Comparison of ENCODE assay signal across 15 mouse cellular contexts in the genomic region with DNA sequence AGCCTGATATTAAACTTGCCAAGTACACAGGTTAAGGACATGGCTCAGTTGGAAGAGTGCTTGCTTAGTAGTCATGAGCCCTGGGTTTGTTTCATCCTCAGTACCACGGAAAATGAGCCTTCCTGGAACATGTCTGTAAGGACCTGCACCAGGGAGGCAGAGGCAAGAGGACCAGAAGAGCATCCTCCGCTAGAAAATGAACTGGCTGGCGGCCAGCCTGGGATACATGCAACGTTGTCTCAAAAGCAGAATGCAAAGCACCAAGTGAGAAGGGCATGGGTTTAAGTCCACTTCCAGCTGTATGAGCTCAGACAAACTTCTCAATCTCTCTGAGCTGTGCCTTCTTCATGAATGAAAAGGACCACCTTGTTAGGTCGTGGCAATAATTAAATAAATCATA. TPM values are rescaled to one million over a fixed set of nuclear protein-coding genes. Genes with fewer than 3 reads are reported as not detected.
A peak's percentile ranks its signal among the peaks of the same experiment; 100 is the strongest.
DNase-seq lines count a peak whose midpoint lies in the region; ATAC-seq and TF ChIP-seq lines count a peak whose summit lies in the region.
"Had no signal": no experiment of that assay in that cellular context is flagged by ENCODE, and none has a peak within 500 bp of the region (broad histone marks: within the 10 kb centered on the region; RNA-seq: fewer than 3 reads in every experiment).

No protein-coding gene starts in this region.

- no peaks in the 10 kb centered on the region for H3K9me3 ChIP-seq in lung, embryonic 14.5 days (ENCODE audit: low read depth, low read length)
- H3K9me3 ChIP-seq: forebrain, embryonic 12.5 days; heart, embryonic 12.5 days had no signal

- no peaks in the 10 kb centered on the region for H3K4me1 ChIP-seq in cerebellum, adult 2 months (ENCODE audit: control insufficient read depth, insufficient read depth, low read length)
- peaks cover 68% of the 10 kb centered on the region for H3K4me1 ChIP-seq in lung, embryonic 14.5 days (ENCODE audit: insufficient read depth)
- no peaks in the 10 kb centered on the region for H3K4me1 ChIP-seq in small intestine, adult 2 months (ENCODE audit: control insufficient read depth, insufficient read depth, insufficient read length, low read length)
- H3K4me1 ChIP-seq: forebrain, embryonic 12.5 days had no signal

- no peak for TF ChIP-seq POLR2A in cerebellum, adult 2 months (IDR thresholded peaks at IDR 0.05; ENCODE audit: borderline replicate concordance, insufficient read depth, low read length)
- TF ChIP-seq POLR2A in small intestine, adult 2 months (IDR thresholded peaks at IDR 0.05; ENCODE audit: low read depth, low read length): no peak

- peak; percentile 37 to 49 for DNase-seq in cerebellum, postnatal 10 days
- no peak for DNase-seq in cerebellum, adult 2 months
- DNase-seq in lung, embryonic 14.5 days: peak; percentile 62
- DNase-seq in lung, postnatal 25 days (ENCODE audit: low spot score): no peak
- DNase-seq in adipocyte (ENCODE audit: low spot score): no peak
- no peak for DNase-seq in B cell, adult 2 months
- DNase-seq: adrenal gland, adult 2 months; adrenal gland, postnatal 25 days; cerebellum, adult 9-10 months; gastrocnemius, postnatal 10 days had no signal

- no peak overlapping the region for H3K27ac ChIP-seq in cerebellum, adult 2 months (ENCODE audit: insufficient read depth, low read length)
- no peak overlapping the region for H3K27ac ChIP-seq in lung, embryonic 14.5 days (ENCODE audit: low read depth)
- H3K27ac ChIP-seq in small intestine, adult 2 months (ENCODE audit: insufficient read depth, low read depth, low read length): peak overlapping the region; percentile 40; the same call in 1 of the 2 replicates
- H3K27ac ChIP-seq: forebrain, embryonic 12.5 days had no signal

- H3K4me3 ChIP-seq in cerebellum, adult 2 months (replicated peaks; ENCODE audit: insufficient read depth, low read depth, low read length): no peak overlapping the region
- H3K4me3 ChIP-seq in lung, embryonic 14.5 days (ENCODE audit: low read depth, low read length): peak overlapping the region; percentile 2; the same call in 1 of the 2 replicates
- peak overlapping the region; percentile 33; the same call in 1 of the 2 replicates for H3K4me3 ChIP-seq in small intestine, adult 2 months (ENCODE audit: low read depth, low read length)
- H3K4me3 ChIP-seq: forebrain, embryonic 12.5 days; heart, embryonic 12.5 days had no signal

- peak overlapping the region; percentile 35; the same call in 1 of the 2 replicates for H3K4me2 ChIP-seq in lung, embryonic 14.5 days
- H3K4me2 ChIP-seq: forebrain, embryonic 12.5 days; heart, embryonic 12.5 days had no signal

- no peak for ATAC-seq in lung, embryonic 14.5 days (ENCODE audit: insufficient read depth)
- ATAC-seq: forebrain, embryonic 16.5 days; hindbrain, embryonic 16.5 days had no signal

- 52% methylated on average over 5 of the region's 5 CpGs for WGBS in cerebellum, adult 2 months
- WGBS in lung, embryonic 14.5 days: 45% methylated on average over 5 of the region's 5 CpGs
- WGBS in small intestine, adult 2 months: 72% methylated on average over 5 of the region's 5 CpGs

- H3K36me3 ChIP-seq in lung, embryonic 14.5 days (ENCODE audit: insufficient read depth): 0 out of 2 replicates have a peak, but pooled peaks cover under 1% of the 10 kb centered on the region
- H3K36me3 ChIP-seq in small intestine, adult 2 months (ENCODE audit: control insufficient read depth, insufficient read depth, low read length): no peaks in the 10 kb centered on the region
- H3K36me3 ChIP-seq: forebrain, embryonic 12.5 days; heart, embryonic 12.5 days had no signal

- no peaks in the 10 kb centered on the region; the same call in 1 of the 2 replicates for H3K27me3 ChIP-seq in cerebellum, adult 2 months (ENCODE audit: control insufficient read depth, insufficient read depth, low read length)
- no peaks in the 10 kb centered on the region for H3K27me3 ChIP-seq in lung, embryonic 14.5 days (ENCODE audit: insufficient read depth, low read length)
- no peaks in the 10 kb centered on the region for H3K27me3 ChIP-seq in small intestine, adult 2 months (ENCODE audit: control insufficient read depth, insufficient read depth, low read length)
- H3K27me3 ChIP-seq: forebrain, embryonic 12.5 days; heart, embryonic 12.5 days had no signal

- H3K9ac ChIP-seq in lung, embryonic 14.5 days: no peak overlapping the region
- H3K9ac ChIP-seq: forebrain, embryonic 12.5 days; heart, embryonic 12.5 days had no signal

- no peak for TF ChIP-seq CTCF in cerebellum, adult 2 months (IDR thresholded peaks at IDR 0.05; ENCODE audit: borderline replicate concordance, insufficient read depth, low read depth, low read length)
- TF ChIP-seq CTCF in lung, embryonic 14.5 days (IDR thresholded peaks at IDR 0.05; ENCODE audit: low read depth): no peak
- no peak for TF ChIP-seq CTCF in small intestine, adult 2 months (IDR thresholded peaks at IDR 0.05; ENCODE audit: extremely low read depth, insufficient read length, insufficient replicate concordance, low read depth, low read length)

RNA-seq across cellular contexts. Expression of gene Arhgap28, which starts 49.0 kb away (rescaled TPM):
- 0.27 and 0.28 TPM in 2 replicates for polyA plus RNA-seq in cerebellum, adult 2 months (2012; rRNA removed)
- 70.4 and 71.4 TPM in 2 replicates for polyA plus RNA-seq in lung, embryonic 14.5 days (2014; fragmentation: Nextera tagmentation; extraction: Ambion mirVana)
- 0.48 and 0.93 TPM in 2 replicates for polyA plus RNA-seq in small intestine, adult 2 months (2012; rRNA removed)

Comparison
In these comparisons a context has a peak if more than half of its experiments do, and no peak if none do; other contexts are left out.
1. DNase-seq: peak in cerebellum, postnatal 10 days (2 of 2) and lung, embryonic 14.5 days (single experiment); none in cerebellum, adult 2 months (0 of 2), lung, postnatal 25 days (single experiment), adipocyte (single experiment) and B cell, adult 2 months (0 of 2).
2. RNA of gene Arhgap28, which starts 49.0 kb away (polyA plus RNA-seq): 70.4 to 71.4 TPM in lung, embryonic 14.5 days; 0.48 to 0.93 TPM in small intestine, adult 2 months and 0.27 to 0.28 TPM in cerebellum, adult 2 months; every median in the first group is over 10 times any median in the second.